Mouse (Mus musculus) cerebellum, postnatal 10 days (tissue): Measurements from ENCODE around the gene Aacs.
A peak's percentile ranks its signal among the peaks of the same experiment; 100 is the strongest.

ENCODE experiments used
- DNase-seq, 2 experiments: peaks; one replicate each; pipeline ENCODE4 v3.0.0; 2021; ENCODE audit warnings: mixed read lengths in 2 of 2

Aacs gene

GRCm38 (mm10) chr5:125493093-125493423 lies 17.4 kb downstream of the Aacs start:
- DNase-seq, result peak; percentile 58 to 60

GRCm38 (mm10) chr5:125495655-125496054 lies 20.0 kb downstream of the Aacs start:
- DNase-seq, result no peak

GRCm38 (mm10) chr5:125497821-125498600 lies 22.4 kb downstream of the Aacs start:
- DNase-seq, result peak; percentile 91 to 93

- DNase-seq, result no peak
These were observed 25.9 kb downstream of the Aacs start for GRCm38 (mm10) chr5:125501505-125501904.

- peak in 1 of 2 experiments; percentile 48 for DNase-seq
These were observed 26.6 kb downstream of the Aacs start for GRCm38 (mm10) chr5:125502186-125502585.

- no peak for DNase-seq
These were observed 28.0 kb downstream of the Aacs start for GRCm38 (mm10) chr5:125503628-125504027.

- no peak for DNase-seq
These were observed 29.1 kb downstream of the Aacs start for GRCm38 (mm10) chr5:125504692-125505091.

GRCm38 (mm10) chr5:125505968-125506367 lies 30.4 kb downstream of the Aacs start:
- DNase-seq, result no peak

GRCm38 (mm10) chr5:125507582-125507981 lies 32.0 kb downstream of the Aacs start:
- peak; percentile 49 to 64 for DNase-seq

GRCm38 (mm10) chr5:125508006-125508405 lies 32.4 kb downstream of the Aacs start:
- no peak for DNase-seq

GRCm38 (mm10) chr5:125509541-125509940 lies 33.9 kb downstream of the Aacs start:
- peak; percentile 79 to 84 for DNase-seq

GRCm38 (mm10) chr5:125515006-125515405 lies 39.4 kb downstream of the Aacs start:
- no peak for DNase-seq

- DNase-seq, result peak; percentile 59 to 62
These were observed 43.0 kb downstream of the Aacs start for GRCm38 (mm10) chr5:125518640-125519039.

GRCm38 (mm10) chr5:125520930-125521590 lies 45.4 kb downstream of the Aacs start:
- DNase-seq, result no peak

- no peak for DNase-seq
These were observed 47.7 kb downstream of the Aacs start for GRCm38 (mm10) chr5:125523361-125523760.

GRCm38 (mm10) chr5:125525516-125525915 lies 49.9 kb downstream of the Aacs start:
- no peak for DNase-seq

GRCm38 (mm10) chr5:125526464-125526863 lies 50.9 kb downstream of the Aacs start:
- DNase-seq, result peak; percentile 56 to 71

GRCm38 (mm10) chr5:125529109-125529508 lies 53.5 kb downstream of the Aacs start:
- DNase-seq, result peak; percentile 91 to 95

- peak in 1 of 2 experiments; percentile 39 for DNase-seq
These were observed 56.0 kb downstream of the Aacs start, which contains the start of gene Tmem132b for GRCm38 (mm10) chr5:125531634-125532033. Gene Tmem132b (plus strand): TSS chr5:125531774.

GRCm38 (mm10) chr5:125532191-125532544 lies 56.6 kb downstream of the Aacs start:
- peak; percentile 52 to 78 for DNase-seq

GRCm38 (mm10) chr5:125532545-125533224 lies 57.1 kb downstream of the Aacs start:
- peak in 1 of 2 experiments; percentile 28 for DNase-seq

GRCm38 (mm10) chr5:125533225-125533900 lies 57.7 kb downstream of the Aacs start:
- no peak for DNase-seq

- no peak for DNase-seq
These were observed 58.6 kb downstream of the Aacs start for GRCm38 (mm10) chr5:125534168-125534610.
